Mouse (Mus musculus): Measurements from ENCODE around the gene Hax1.

Gene Hax1

DNA sequence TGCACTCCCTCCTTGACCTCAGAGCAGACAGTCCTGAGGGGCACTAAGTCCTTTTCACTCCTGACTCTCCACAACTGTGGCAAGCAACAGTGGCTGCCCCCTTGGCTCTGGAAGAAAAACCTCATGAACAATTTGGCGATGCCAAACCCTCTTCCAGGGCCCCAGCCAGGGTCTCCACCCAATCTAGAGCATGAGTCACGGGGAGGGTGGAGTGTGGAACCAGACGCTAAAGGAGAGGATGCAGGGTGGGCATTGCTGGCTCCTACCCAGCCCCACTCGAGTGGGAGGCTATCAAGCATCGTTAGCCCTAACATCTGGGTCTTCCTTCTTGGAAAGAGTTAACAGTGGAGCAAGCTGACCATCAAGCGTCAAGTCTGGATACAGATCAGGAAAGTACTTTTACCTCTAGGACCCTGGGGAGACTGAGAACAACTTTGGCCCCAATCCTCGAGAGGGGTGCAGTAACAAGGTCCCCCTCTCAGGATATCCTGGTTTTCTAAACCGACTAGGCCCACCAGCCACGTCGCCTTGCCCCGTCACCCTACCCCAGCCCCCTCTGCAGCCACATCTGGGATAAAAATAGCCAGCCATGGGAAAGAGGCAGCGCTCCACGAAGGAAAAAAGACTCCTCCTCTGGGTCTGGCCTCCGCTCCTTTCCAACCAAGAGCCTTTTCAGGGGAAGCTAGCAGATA is 36.4 kb downstream of the Hax1 start:
- no peak for DNase-seq (ENCODE audit: low read depth, low spot score)

GRCm38 (mm10) chr3:89961436-89961835 is 37.1 kb downstream of the Hax1 start:
- DNase-seq (ENCODE audit: low read depth, low spot score), result no peak

DNA sequence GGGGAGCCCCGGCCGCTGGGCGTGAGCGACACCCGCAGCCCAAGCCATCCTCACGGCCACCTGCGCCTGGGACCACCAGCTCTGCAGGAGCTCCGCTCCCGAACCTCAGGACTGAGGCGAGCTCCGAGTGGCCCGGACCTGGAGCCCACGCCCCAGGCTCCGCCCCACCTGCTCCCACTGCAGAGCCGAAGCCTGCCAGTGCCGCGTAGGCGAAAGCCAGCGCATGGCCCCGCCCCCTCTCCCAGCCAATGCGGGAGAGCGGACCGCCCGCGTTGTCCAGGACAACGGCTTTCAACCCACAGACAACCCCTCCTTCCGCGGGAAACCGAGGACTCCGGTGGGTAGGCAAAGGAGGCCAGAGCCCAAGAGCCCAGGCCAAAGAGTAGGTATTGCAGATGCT is 38.1 kb downstream of the Hax1 start:
- peak; percentile 79 for DNase-seq (ENCODE audit: low read depth, low spot score)

DNA sequence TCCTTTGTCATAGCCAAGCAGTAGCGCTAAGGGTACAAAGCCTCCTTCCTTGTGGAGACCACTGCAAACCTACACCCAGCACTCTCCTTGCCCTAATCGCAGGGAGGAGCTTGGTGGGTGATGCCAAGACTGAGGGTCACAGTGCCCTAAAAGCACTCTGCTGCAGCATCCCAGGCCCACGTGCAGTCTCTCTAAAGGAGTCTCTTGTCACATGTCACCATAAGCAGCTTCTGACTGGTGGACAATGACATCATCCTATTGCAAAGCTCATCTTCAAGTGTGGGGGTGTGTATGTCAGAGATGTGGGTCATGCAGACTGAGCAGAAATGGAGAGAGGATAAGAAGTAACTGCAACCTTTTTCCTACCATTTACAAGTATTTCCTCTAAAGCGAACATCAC is 39.1 kb downstream of the Hax1 start:
- DNase-seq (ENCODE audit: low read depth, low spot score), result no peak

DNA sequence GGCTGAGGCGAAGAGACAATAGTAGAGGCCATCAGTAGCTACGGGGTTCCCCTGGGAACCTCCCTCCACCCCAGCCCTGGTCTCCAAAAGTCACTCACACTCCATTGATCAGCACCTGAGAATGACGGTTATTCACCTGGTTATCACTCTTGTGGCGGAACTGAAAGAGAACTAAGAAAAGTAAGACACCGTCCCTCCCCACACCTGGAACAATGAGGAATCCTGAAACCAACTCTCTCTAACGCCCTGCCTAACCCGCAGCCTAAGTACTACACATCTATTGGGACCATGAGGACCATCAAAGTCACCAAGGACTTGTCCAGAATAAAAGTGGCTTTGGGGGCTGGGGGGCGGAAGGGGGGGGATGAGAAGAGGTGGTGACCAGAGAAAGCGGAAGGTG is 40.7 kb downstream of the Hax1 start:
- no peak for DNase-seq (ENCODE audit: low read depth, low spot score)

GRCm38 (mm10) chr3:89956177-89956971 is 42.2 kb downstream of the Hax1 start:
- no peak for DNase-seq (ENCODE audit: low read depth, low spot score)

DNA sequence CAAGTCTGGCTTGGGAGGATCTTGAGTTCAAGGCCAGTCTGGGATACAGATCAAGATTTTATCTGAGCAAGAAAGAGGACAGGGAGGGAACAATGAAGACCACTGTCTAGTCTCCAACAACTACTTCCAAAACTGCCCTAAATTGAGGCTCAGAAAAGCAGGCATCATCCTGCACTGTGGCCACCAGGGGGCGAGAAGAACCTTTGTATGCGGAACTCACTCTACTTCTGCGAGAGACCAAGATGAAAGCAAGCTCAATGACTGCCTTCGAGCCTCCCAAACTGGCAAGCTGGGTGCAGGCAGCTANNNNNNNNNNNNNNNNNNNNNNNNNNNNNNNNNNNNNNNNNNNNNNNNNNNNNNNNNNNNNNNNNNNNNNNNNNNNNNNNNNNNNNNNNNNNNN is 45.2 kb downstream of the Hax1 start:
- DNase-seq (ENCODE audit: low read depth, low spot score), result peak; percentile 64

DNA sequence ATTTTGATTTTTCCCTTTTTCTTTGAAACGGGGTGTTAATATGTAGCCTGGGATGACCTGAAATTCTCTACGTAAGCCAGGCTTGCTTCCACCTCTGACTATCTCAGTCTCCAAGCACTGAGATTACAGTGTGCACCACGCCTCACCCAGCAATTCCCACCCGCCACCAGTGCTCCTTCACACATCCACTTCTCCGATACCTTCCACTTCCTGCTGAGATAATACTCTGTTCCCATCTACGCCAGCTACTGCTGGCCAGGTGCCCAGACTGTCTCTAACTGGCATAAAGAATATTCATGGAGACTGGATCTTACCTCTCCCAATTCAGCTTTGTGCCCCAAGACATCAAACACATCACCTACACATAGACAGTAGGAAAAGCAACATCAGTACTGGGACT is 49.9 kb downstream of the Hax1 start:
- no peak for DNase-seq (ENCODE audit: low read depth, low spot score)

DNA sequence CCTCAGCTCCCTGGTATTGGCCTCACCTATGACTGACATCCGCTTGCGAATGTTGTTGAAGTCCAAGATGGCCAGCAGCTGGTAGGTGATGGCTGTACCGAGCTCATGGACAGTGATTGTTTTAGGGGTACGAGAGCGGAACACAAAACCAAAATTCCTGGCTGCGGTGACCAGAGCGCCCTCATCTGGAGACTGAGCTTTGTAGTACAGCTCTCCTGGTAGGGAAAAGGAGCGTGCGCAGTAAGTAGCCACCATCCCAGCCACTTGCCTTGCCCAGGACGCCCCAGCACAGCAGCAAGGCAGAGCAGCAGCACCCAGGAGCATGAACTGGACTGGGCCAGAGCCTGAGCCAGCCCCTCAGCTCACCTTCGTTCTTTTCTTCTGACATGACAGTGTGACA is 50.6 kb downstream of the Hax1 start:
- no peak for DNase-seq (ENCODE audit: low read depth, low spot score)

Measured in embryo, embryonic 11.5 days (tissue).